Mouse (Mus musculus) layer of hippocampus, postnatal 10 days (tissue): ENCODE measurements at regions not wholly inside any gene's neighbourhood (a gene's known extent, or its start where the extent isn't known, plus 50 kb on each side); places are given as distances from the start of the nearest gene placed in this dataset.
"Not testable (repeated sequence)": the region's sequence is repeated elsewhere in the genome, so short reads cannot be mapped to it uniquely, and the experiment has no call there.

ENCODE experiments used
- DNase-seq, 2 experiments: peaks; one replicate each; pipeline ENCODE4 v3.0.0; 2021; ENCODE audit warnings: low spot score in 2 of 2

DNA sequence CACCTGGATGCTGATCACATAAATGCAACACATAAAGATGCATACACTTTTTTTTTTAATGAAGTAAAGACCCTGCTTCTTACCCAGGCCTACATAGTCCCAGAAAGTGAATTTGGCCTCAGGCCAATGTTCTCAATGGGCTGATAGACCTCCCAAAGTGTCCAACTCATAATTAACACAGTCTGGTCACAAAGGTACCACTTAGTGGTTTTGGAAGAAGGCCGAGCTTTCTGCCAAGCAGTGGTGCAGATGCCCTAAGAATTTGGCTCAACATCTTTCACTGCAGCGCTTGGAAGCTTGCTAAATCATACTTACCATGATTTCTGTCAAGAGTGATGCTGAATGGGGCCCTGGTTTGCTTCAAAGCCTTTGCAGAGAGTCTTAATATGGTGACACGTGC, 706.4 kb upstream of the Rag2 start:
- peak; percentile 2 to 8 for DNase-seq

DNA sequence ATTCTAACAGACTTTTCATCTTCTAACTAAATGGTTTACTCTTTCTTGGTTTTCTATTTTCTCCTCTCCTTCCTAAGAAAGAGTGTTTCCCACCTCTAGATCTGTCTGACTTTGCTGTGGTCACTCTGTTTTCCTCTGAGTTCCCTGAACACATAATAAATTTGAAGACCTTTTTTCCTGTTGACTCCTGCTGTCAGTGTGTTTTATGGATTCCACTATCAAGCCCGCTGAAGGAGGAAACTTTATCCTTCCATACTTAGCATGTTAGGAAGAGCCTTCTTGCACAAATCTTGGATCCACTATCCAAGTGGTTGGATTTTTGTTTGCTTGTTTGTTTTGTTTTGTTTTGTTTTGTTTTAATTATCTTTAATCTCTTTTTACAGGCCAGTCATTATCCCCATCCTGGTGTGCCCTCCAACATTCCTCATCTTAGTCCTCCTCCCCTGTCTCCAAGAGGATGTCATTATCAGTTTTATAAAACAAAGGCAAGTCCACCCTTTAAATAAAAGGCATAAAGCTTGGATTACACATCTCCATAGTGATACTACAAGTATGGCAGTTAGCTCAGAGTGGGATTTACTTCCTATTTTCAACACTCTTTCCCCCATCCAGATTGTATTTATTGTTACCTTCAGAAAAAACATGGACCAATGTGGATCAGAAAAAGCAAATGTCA, 704.8 kb upstream of the Rag2 start:
- DNase-seq, result no peak

DNA sequence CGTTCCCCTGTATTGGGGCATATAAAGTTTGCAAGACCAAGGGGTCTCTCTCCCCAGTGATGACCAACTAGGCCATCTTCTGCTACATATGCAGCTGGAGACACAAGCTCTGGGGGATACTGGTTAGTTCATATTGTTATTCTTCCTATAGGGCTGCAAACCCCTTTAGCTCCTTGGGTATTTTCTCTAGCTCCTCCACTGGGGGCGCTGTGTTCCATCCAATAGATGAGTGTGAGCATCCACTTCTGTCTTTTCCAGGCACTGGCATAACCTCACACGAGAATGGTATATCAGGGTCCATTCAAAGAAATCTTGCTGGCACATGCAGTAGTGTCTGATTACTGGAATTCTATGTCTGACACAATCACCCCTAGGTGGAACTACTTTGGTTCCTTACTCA, 675.9 kb upstream of the Rag2 start:
- DNase-seq, result not testable (repeated sequence)

DNA sequence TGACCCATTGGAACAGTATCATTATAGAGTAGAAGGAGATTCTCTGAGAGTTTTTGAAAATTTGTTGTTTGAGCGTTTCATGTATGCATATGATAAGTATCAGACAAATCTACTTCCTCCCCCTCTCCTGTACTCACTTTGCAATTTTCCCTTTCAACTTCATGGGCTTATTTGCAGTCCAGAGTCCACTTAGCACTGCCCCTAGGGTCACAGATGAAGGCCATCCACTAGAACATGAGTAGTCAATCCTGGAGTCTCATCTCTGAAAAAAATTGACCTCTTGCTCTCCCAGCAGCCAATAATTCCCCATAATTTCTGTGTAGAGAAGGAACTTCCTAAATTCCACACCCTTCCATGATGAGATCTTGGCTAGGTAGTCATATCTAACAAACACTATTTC, 665.1 kb upstream of the Rag2 start:
- DNase-seq, result no peak

DNA sequence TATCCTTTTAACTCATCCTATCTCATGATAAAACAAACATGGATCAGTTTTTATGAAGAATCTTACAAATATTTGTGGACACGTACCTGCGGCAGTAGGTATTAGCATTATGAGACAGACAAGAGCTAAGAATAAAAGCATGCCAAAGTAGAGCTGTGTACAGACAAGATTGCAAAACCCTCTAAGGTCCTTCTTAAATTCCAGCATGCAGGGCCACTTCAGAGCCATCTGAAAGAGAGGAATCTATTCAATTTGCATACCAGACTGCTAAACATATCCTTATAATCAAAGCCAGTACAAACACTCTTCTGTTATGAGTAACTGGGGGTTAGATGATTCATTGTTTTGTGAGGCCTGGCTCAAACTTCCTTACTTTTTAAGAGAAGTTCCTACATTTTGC, 659.9 kb upstream of the Rag2 start:
- DNase-seq, result no peak

DNA sequence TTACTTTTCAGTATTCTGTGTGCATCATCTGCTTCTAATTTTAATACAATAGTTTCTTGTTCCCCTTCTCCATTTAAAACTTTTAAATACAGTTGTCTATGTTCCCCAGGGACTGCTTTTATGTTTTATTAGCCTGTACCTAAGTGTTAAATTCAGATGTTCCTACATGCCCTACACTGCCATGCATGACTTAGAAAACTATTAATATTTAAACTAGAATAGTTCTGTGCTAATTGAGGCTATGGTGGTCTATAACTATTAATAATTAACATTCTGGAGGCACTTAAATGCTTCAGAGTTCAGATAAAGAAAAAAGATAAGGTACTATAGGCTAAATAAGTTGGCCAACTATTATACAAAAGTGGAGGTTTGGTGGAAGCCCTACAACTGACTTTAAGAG, 647.3 kb upstream of the Rag2 start:
- no peak for DNase-seq

DNA sequence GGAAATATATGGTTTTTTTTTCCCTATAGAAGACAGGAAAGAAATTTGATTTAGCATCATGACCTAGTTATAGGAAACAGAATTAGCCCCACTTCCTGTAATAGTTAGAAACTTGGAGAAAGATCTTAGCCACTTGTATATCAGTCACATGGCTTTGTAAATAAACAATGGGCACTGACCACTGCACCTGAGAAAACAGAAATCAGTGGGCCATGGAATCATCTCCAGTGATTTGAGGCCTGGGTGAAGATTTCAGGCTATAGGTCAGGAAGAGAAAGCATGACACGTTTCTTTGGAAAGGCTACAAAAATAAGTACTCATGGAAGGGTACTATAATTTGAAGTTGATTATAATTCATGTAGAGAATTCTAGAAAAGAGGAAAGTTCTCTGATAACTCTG, 642.2 kb upstream of the Rag2 start:
- no peak for DNase-seq

DNA sequence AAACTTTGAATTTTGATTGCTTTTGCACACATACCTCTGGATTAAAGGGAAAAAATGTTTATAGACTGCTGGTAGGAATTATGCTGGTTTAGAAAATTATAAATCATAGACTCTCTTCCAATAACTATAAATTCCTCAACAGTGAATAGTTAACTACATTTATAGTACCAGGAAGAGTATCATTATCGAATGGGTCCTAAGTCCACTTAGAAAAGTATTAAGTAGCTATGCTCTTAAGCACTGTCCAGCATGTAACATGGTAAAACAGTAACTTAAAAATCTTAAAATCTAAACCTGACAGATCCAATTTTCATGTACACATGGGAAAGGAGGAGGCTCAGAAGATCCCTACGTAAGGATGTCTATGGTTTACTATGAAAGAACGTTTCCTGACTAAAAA, 609.2 kb upstream of the Rag2 start:
- no peak for DNase-seq

DNA sequence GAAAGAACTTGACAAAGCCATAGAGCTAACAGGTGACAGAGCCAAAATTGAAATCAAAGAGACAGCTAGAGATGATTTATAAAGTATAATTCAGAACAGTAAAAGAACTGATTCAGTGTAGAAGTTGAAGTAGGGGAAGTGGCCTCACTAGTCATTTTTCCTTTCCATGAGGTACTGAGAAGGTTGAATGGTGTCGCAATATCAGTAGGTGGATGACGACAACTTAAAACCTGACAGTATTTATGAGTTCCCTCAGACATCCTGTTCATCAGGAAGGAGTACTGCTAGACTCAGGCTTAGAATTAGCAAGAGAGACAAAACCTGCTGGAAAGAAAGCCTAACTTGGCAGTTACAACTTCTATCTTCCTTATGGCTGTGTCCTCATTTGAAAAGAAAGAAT, 605.1 kb upstream of the Rag2 start:
- DNase-seq, result no peak

DNA sequence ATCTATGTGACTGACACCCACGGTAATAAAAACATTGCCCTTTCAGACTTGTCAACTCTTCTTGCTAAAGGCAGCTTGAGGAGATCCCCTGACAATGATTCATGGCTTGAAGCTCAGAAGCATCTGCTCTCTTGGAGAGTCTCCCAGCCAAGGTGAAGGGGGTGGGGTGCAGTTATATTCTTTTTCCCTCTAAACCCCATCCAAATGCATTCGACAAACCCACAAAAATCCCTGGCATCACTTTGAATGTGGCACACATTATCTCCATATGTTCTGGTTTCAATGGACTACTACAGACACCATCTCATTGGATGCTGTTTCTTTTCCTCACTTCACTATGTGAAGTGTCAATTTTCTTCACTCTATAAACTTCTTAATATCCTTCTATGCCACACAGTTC, 603.0 kb upstream of the Rag2 start:
- DNase-seq, result no peak

DNA sequence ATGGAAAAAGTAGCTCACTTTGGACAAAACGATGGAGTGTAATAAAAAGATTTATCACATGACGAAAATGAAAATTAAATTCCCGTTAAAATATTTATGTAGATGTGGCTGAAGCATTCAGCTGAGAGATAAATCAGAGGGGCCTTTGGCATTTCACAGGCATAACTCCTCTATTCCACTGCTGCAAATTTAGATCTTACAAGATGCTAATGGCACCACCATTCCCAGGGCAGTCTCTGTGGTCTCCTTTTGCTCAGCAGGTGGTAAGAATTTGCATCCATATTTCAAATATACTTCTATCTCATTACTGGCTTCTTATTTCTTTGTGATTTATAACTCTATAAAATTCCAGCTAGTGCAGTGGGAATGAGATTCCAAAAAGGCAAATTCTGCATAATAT, 581.5 kb upstream of the Rag2 start:
- no peak for DNase-seq

DNA sequence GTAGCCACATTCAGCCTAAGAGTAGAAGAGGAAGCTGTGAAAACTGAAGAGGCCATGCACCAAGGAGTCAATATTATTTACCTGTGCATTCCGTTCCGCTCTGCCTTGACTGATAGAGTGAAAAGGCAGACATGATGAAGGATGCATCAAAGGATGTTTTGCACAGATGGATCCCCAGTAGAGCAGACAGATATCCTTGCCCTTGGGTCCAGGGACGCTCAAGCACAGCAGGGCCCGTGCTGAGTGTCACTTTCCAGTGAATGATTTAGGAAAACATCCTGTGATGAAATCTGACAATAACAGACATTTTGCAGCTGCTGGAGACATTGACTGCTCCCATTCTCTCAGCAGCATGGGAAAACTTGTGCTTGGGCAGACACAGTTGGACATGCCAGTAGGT, 561.6 kb upstream of the Rag2 start:
- DNase-seq, result no peak

DNA sequence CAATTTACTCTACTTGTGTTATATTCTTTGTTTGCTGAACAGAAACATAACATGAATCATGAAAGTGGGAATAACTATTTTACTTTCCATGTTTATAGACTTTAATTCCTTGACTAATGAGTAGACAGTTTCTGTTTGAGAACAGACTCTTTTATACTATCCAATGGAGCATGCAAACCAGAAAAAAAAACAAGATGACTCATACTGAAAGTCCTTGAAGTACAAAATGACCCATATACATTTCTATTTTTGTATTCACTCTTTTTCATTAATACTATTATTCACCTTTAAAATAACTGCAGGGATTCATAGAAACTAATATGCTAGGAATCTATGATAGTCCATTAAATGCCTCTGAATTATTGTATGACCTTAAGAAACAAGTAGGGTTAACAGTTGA, 549.5 kb upstream of the Rag2 start:
- no peak for DNase-seq

DNA sequence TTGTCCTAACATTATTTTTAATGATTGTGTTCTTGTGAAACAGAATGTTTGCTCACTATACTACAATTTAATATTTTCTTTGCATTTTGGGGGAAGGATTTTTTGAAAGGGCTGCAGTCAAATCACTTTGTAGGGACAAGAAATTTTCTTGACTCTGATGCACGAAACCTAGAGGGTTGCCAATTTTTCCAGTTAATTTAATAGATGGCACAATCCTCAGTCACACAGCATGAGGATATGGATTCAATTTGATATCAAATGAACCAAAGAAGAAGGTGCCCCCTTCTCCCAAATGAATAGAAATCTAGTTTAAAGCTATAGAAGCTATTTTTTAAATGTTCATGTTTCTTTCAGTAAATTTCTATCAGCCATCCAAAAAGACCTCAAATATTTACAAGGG, 544.3 kb upstream of the Rag2 start:
- no peak for DNase-seq

DNA sequence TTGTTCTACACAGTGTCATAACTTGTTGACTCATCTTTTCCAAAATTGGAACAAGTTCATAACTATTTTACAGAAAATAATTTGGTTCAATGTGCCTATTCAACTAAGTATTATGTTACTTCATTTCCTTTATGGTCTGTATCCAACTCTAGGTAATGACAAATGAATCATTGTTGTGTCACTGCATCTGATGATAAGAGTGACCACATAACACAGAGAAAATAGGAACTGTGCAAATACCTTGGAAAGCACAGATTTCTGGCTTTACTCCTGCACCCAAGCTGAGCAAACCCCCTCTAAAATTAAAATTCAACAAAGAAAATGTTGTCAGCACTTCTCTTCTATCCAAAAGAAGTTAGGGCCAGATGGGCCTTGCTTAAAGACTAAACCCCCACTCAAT, 540.7 kb upstream of the Rag2 start:
- DNase-seq, result no peak

DNA sequence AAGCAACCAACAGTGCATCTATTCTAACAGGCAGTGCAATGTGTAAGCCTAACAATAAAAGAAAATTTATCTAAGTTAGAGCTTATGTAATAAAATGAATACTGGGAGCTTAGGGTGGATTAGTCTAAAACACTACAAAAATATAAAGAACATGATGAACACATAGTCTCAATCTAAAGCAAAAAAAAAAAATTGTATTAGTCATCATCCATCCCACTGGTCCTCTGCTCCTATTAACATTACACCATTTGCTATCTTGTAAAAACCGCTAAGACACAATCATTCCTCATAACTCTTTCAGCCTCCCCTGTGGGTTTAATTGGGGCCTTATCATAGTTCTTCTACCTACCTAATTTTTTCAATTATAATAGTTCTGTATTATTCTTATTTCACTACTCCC, 539.9 kb upstream of the Rag2 start:
- no peak for DNase-seq

DNA sequence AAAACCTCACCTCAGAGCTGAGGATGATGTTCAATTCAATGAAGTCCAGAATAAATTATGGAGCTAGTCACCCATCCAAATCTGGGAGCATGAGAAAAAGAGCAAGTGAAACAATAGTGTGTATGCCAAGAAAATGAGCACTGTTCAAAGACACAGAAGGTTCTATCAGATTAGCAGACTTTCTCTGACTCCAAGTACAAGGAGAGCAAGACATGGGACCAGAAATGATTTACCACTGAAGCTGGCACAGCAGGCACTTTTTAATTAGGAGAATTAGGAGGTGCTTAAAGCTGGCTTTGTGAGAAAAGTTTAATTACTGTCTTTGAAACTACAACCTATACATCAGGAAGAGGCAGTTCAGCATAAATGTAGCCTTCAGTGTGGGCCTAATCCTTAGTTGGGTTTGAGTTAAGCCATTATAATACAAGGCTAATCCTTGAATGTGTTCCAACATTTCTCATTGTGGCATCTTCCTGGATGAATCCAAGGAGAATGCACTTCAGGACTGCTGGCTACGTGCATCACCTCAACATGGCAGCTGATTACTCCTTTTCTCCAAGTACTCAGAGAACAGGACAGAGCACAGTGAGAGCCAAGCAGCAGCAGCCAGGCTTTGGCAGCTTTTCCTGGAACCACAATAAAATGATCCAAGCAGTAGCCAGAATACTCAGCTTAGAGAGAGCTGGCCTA, 517.2 kb upstream of the Rag2 start:
- peak; percentile 28 to 32 for DNase-seq

DNA sequence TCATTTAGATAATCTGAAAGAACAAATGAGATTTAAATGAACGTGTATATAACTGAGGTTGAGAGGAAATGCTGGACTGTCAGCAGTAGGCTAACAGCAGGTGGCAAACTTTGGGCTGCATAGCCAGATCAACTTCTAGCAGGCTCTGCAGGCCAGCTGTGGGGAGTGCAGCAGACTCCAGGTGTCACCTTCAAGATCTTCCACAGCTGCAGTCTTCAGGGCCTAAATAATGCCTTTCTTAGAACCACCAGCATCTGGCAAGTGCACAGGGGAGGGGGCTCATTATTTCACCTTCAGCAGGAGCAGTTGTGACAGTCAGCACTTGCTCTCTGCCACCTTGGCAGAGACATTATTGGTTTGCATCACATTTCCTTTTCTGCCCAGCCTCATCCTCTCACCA, 487.7 kb upstream of the Rag2 start:
- DNase-seq, result no peak

DNA sequence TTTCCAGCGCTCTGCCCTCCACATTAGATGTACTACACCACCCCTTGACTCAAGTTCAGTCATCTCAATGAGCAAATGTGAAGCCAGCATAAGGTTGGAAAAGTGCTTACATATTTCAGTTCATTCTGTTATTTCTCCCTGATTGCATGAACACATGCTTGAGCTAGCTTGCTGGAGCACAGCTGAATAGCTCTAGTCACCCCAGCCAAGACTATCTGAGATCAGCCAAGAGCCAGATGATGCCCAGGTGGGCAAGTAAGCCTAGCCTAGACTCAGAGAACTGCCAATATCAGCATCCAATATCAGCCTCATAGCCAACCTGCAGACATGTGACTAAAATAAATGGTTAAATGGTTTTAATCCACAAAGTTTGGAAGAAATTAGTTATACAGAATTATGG, 484.6 kb upstream of the Rag2 start:
- no peak for DNase-seq

DNA sequence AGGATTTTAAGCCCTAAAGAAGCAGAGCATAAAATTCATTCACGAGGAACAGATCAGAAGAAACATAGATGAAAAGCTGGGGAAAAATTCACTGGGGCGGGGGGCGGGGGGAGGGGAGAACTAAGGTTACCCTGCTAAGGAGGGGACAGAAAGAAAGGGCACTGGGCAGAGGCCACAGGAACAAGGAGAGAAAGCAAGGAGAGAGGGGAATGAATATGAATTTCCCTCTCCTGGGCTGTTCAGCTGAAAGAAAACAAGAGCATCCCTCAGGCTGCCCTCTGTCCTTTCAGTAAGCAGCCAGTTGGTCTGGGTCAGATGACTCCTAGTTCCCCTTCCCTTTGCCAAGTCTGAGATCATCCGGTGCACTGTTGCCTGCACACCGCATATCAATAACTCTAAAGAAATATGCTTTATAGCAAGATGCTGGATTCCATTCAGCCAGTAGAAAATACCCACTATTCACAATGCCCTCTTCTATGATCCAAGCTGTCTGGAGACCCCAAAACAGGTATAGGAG, 467.7 kb upstream of the Rag2 start:
- DNase-seq, result no peak

DNA sequence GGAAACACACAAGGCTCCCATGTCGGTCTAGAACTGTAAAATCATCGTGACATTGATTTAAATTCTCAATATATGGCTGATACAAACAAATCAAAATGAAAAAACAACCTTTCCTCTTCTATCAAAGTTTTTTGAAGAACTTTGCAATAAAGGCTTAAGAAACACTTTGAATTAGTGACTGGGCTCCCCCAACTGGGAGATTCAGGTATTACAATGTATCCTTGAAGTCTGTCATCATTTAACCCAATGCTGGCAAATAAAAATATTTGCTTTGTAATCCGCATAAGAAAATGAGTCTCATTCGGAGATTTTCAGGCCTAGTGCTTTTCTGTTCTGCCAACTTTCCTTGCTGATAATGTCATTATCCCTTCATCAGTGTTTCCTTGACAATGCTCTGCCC, 465.2 kb upstream of the Rag2 start:
- DNase-seq, result peak; percentile 52 to 67

DNA sequence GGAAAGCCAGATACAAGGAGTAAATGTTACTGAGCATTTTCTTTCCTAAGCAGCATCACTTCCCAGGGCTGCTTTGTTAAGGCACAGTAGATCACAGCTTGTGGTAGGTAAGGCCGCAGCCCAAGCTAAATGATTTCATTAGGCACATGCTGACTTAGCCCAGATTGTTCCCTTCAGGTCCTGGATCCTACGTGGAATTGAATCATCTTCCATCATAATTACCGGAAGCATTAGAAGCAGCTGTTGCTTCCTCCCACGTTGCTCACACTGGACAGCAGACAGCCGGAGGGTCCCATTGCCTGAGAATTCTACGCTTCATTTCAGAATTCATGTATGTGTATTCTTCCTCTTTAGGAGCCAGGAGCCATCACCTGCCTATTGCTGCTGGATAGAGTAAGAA, 458.6 kb upstream of the Rag2 start:
- DNase-seq, result no peak

DNA sequence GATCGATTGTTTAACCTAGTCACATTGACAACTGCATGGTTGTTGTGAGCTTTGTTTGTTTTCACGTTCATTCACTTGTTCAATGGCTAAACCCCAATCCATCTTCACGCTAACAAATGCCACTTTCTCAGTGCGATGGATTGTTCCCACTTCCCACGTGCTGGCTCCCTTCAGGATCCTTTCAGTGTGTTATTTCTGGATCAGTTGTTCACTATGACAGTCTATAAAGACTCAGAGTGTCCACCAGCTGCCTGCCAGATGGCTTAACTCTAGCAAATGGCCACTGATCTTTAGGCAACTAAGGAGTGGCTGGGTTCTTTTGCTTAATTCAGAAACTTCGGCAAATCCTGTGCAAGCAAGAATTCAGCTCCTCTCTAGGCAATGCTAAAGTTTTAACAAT, 451.7 kb upstream of the Rag2 start:
- DNase-seq, result no peak
